Mouse (Mus musculus): ENCODE data around the gene Wdr70. TPM values are rescaled to one million over a fixed set of nuclear protein-coding genes. Genes with fewer than 3 reads are reported as not detected.

Wdr70 gene
- total RNA-seq, 4 experiments from 2014 or later, result 20.3 to 22.8 (median 21.2) TPM

- no peak for DNase-seq (ENCODE audit: low spot score in 2 of 2)
Measured at GRCm38 (mm10) chr15:7935571-7936165, 163.3 kb downstream of the Wdr70 start.

DNA sequence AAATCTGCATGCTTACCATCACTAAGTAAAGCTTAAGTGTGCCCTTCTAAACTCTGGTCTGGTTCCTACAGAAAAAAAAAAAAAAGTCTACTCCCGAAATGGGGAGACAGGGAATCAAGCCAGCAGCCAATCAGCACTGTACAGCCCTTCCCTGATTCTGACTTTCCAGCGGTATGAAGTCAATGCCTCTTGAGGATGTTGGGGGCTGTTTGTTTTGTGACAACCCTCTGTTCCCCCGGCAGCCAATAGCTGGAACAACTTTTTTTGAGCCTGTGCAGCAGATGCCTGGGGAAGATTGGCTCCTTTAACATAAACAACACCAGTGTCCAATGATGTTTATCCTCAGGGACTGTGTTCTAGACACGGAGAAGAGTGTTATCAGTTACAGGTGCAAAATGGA lies 164.4 kb downstream of the Wdr70 start:
- DNase-seq (ENCODE audit: low spot score in 2 of 2), result no peak

GRCm38 (mm10) chr15:7934105-7934504 lies 164.9 kb downstream of the Wdr70 start:
- DNase-seq (ENCODE audit: low spot score in 2 of 2), result peak; percentile 22 to 48

DNA sequence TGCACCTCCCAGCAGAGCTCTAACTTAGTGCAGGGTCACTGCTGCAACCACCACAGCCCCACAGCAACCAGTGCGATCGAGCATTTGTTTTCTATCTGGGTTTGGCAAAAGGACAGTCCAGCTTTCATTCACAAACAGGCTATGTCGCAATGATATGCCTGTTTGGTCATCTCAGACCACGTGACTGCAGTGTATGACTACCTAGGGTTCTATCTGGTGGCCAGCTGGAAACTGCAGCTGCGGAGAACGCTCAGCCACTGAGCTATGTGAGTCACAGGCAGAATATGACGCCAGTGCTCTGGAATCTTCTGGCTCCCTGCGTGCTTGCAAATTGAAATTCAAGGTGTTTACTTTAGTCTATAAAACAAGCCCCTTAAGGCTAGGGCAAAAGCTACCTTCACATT lies 167.4 kb downstream of the Wdr70 start:
- peak; percentile 75 to 80 for DNase-seq (ENCODE audit: low spot score in 2 of 2)

- DNase-seq (ENCODE audit: low spot score in 2 of 2), result no peak
Measured at GRCm38 (mm10) chr15:7925382-7925781, 173.6 kb downstream of the Wdr70 start.

DNA sequence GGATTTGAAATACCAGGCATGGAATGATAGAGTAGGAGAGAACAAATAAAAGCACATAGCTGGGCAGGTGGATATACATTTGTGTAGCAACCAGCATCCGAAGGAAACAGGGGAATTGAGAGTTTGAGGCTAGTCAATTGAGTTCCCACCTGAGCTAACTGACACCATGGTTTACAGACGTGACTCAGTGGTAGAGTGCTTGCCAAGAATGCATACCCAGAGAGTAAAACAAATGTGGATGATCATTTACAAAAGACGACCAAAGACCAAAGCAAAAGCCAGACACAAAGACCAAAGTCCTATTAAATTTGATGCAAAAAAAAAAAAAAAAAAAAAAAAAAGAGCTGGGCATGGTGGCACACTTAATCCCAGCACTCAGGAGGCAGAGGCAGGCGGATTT lies 175.7 kb downstream of the Wdr70 start:
- DNase-seq (ENCODE audit: low spot score in 2 of 2), result no peak

GRCm38 (mm10) chr15:7922291-7923037 lies 176.5 kb downstream of the Wdr70 start:
- no peak for DNase-seq (ENCODE audit: low spot score in 2 of 2)

- DNase-seq (ENCODE audit: low spot score in 2 of 2), result no peak
Measured at GRCm38 (mm10) chr15:7921124-7921523, 177.9 kb downstream of the Wdr70 start.

- no peak for DNase-seq (ENCODE audit: low spot score in 2 of 2)
Measured at GRCm38 (mm10) chr15:7906491-7907035, 192.4 kb downstream of the Wdr70 start.

- DNase-seq (ENCODE audit: low spot score in 2 of 2), result no peak
Measured at GRCm38 (mm10) chr15:7899286-7899685, 199.7 kb downstream of the Wdr70 start.

GRCm38 (mm10) chr15:7891547-7892282 lies 207.3 kb downstream of the Wdr70 start:
- DNase-seq (ENCODE audit: low spot score in 2 of 2), result no peak

DNA sequence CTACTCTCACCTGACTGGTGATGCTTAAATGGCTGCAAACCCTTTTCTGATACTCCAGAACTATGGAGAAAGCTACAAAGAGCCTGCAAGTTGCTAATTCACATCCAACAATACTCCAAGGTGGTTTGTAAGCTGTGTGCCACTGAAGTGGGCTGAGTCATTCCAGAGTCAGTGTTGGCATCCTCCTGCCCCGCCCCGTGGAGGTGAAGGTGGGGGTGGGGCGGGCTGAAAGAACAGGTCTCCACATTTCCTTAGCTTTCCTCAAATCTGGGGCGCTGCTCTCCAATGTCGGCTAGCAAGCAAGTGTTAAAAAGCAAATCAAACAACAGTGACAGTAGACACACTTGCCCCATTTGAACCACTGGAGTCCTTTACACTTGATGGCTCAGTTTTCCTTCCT lies 208.7 kb downstream of the Wdr70 start:
- DNase-seq (ENCODE audit: low spot score in 2 of 2), result no peak

DNA sequence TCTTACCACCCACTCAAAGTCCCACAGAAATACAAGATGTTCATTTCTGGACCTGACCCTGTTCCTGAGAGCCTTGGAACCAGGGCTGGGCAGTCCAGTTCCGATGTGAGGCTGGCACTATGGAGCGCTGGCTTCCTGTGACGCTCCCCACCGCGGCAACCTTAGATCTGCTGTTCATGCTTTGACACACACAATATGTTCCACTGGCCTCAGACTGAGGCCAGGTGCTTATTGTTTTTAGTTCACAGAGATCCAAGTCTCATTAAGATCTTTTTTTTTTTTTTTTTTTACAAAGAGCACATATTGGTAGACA lies 209.7 kb downstream of the Wdr70 start:
- no peak for DNase-seq (ENCODE audit: low spot score in 2 of 2)

DNA sequence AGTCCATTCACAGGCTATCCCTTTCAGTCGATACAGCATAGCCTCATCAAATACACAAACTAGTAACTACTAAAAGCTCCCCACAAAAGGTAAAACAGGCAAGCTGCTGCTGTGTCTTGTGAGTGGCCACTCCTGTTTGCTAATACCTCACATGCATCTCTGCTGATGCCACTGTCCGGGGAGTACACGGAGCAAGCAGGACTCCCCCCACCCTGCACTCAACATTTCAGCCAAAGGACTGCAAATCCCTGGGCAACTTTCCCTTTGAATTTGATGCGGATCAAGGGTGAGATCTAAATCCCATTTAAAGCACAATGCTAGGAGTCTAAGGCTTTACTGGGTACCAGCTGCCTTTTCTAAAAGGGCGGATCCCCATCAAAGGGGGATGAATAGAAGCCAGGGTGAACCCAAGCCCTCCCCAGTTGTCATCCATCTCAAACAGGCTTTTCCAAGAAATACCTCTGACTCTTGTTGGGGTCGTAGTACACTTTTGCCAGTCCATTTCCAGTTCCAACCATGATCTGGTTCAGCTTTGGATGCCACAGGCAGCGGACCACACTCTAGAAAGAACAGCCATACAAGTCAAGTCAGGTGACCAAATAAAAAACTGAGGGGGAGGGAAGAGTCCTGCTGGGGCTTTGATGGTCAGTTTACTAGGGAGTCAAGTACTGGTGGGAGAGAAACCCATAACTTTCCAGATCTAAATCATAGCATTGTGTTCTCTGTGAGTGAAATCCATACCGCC lies 210.2 kb downstream of the Wdr70 start:
- DNase-seq (ENCODE audit: low spot score in 2 of 2), result no peak

DNA sequence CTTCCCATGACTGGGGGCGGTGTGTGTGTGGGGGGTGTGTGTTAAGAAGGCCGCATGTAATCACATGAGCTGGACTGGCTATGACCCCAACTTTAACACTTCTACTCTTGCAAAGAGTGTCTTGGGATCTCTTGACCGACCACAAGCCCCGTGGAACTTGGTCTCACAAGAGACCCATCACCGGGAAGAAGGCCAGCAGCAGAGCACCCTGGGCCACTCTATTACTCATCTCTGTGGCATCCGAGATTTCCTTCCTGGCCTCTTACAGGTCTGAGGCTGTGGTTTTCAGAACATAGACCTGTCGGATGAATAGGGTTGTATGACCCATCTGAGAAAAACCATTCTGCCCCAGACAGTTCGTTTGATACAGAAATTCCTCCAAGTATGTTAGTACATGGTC lies 212.4 kb downstream of the Wdr70 start:
- no peak for DNase-seq (ENCODE audit: low spot score in 2 of 2)

DNA sequence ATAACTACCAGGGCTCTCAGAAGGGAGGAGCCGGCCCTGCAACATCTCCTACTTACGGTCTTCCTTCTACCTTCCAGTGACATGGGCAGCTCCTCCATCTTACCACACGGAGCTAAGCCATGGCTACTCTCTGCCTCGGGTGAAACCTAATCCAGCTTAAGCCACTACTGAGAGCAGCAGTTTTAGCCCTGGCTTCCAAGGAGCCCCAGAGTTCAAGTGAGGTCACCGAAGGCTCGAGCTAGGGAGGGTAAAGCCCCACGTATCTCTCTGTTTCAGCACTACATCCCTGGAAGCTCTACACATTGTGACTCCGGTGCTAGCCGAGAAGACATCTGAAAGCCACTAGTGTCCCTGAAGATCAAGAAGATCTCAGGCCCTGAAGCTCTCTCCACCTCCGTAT lies 213.9 kb downstream of the Wdr70 start:
- peak; percentile 33 to 39 for DNase-seq (ENCODE audit: low spot score in 2 of 2)

DNA sequence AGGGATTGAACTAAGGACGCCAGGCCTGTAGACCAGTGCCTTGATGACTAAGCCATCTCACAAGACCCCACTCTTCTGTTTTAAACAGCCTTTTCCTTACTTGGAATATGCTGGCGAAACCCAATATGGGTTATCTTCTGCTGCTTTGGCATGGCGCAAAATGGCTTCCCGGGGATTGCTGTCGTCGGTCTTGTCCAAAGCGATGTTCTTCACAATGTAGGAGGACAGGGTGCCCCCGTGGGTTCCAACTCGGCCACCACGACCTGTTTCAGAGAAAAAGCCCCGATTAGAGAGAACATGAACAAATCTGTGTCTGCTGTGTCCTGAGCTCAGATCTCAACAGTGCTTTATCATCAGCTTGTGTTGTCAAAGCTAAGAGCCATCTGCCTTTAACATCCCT lies 214.8 kb downstream of the Wdr70 start:
- no peak for DNase-seq (ENCODE audit: low spot score in 2 of 2)

DNA sequence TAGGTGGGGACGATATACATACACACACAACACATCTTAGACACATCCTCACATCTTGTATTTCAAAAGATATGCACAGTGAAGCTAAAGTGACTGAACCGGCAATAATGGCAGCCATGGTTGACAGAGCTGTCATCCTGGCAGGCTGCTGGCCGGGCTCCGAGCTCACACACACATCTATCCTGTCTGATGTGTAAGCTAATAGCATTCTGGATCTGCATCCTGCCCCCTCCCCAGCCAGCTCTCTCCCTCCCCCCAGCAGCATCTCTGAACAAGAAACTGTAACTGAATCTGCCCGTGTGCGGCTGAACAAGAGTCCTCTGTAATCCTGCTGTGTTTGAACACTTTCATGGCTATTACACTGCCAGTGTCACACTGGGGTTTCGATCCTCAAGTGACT lies 219.1 kb downstream of the Wdr70 start:
- no peak for DNase-seq (ENCODE audit: low spot score in 2 of 2)

- no peak for DNase-seq (ENCODE audit: low spot score in 2 of 2)
Measured at GRCm38 (mm10) chr15:7878861-7879260, 220.1 kb downstream of the Wdr70 start.

DNA sequence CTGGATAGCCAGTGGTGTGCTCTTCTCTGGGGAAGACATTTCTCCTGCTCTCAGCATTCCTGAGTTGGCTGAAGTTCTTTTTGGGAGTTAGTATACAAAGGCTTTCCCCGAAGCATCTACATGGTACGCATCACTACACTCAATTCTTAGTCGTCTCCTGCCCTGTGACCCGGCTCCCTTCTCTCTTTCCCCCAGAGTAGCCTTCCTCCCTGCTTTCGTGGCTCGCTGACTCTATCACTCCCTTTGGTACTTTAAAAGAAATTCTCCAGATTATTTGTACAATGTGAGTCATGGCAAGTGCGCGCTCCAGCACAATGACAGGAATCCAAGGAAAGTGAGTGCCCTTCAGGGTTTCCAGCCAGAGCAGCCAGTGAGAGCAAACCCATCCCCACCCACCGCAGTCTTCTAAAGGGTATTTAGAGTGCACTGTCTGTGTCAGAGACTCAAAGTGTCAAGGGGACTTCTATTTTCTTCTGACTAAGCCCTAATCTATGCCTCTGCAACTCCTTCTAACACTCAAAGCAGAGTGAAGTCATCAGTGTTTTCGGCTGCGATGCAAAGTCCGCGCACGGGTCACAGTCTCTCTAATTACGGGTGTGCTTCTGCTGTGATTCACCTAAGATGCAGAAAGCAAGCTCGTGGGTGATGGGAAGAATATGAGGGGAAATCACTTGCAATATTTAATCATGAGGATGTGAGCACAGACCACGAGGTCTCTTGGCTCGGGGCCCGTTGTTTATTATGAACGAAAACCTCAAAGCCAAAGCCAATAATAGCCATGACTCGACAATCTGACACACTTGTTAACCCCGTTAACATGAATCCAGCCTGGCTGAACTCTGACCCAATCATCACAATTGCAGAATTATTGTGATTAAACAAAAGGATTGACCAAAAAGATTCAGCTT lies 221.2 kb downstream of the Wdr70 start:
- no peak for DNase-seq (ENCODE audit: low spot score in 2 of 2)

- DNase-seq (ENCODE audit: low spot score in 2 of 2), result no peak
Measured at GRCm38 (mm10) chr15:7875879-7876278, 223.1 kb downstream of the Wdr70 start.
